Mouse (Mus musculus) neutrophil, adult 5-6 weeks (primary cell): ENCODE data around the gene Lmtk2. TPM values are rescaled to one million over a fixed set of nuclear protein-coding genes. Genes with fewer than 3 reads are reported as not detected.

Source experiments
- ATAC-seq: fragments of 151-379, 151-347 bp; 2 replicates; pipeline ENCODE4 v1.8.0; 2017; ENCODE audit warnings: mild to moderate bottlenecking, moderate TSS enrichment; ENCODE audit not compliant: insufficient number of reproducible peaks, poor library complexity, low FRiP score, severe bottlenecking; ENCODE audit errors: extremely low read depth
- total RNA-seq: library from RNA; stranded (forward); fragments of 200-1000 nt; gene quantifications from 2 replicates; pipeline ENCODE4 v1.2.3, GENCODE M21; 2017

The Lmtk2 gene
- total RNA-seq, 1 experiment from 2014 or later: 34.6 TPM

DNA sequence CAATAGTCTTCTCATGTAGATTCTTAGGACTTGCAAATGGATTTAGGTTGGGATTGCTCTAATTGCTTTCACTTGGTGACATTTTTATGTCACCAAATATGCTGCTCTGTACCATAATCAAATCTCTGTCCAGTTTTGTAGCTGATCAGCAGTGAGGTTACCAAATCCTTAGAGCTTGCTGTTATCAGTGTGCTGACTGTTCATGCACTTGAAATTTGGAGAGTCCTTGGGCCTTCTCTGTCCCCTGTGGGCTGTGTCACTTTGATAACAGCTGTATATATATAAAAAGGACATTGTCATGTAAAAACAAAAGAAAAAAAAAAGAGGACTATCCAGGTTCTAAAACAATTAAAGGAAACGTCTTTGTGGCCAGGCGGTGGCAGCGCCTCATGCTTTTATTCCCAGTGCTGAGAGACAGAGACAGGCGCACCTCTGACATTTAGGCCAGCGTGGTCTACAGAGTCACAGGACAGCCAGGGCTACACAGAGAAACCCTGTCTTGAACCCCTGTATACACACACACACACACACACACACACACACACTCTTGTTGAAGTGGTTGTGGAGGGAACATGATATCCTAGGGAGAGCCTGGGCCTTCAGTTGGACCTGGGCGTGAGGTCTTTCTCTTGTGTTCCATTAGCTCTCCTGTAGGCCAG is 5.4 kb downstream of the Lmtk2 start:
- ATAC-seq: no peak

DNA sequence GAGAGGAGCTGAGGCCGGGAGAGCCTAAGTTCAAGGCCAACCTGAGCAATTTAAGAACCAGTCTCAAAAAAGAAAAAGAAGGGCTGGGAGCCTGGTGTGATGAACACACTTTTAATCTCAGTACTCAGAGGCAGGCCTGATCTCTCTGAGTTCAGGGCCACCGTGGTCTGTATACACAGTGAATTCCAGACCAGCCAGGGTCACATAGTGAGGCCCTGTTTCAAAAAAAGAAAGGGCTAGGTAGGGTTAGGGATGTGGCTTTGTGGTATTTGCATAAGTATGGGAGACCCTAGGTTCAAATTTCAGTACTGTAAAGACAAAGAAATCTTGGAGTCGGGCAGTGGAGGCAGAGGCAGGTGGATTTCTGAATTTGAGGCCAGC is 5.9 kb downstream of the Lmtk2 start:
- no peak for ATAC-seq

DNA sequence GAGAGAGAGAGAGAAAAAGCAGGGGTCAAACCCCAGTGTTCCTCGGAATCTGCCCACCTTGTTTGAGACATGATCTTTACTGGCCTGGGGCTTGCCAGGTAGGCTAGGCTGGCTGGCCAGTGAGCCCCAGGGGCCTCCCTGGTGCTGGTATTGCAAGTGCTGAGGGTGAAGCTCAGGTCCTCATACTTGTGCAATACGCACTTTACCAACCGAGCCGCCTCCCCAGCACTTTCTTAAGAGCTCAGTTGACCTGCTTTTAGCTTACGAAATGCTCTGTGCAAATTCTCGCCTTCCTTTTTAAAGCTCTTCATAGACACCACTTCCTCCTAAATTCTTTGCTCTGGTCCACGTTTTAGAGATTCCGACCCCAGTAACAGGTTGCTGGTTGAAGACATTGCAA is 9.0 kb downstream of the Lmtk2 start:
- ATAC-seq: peak; percentile 55; the same call in 1 of the 2 replicates

DNA sequence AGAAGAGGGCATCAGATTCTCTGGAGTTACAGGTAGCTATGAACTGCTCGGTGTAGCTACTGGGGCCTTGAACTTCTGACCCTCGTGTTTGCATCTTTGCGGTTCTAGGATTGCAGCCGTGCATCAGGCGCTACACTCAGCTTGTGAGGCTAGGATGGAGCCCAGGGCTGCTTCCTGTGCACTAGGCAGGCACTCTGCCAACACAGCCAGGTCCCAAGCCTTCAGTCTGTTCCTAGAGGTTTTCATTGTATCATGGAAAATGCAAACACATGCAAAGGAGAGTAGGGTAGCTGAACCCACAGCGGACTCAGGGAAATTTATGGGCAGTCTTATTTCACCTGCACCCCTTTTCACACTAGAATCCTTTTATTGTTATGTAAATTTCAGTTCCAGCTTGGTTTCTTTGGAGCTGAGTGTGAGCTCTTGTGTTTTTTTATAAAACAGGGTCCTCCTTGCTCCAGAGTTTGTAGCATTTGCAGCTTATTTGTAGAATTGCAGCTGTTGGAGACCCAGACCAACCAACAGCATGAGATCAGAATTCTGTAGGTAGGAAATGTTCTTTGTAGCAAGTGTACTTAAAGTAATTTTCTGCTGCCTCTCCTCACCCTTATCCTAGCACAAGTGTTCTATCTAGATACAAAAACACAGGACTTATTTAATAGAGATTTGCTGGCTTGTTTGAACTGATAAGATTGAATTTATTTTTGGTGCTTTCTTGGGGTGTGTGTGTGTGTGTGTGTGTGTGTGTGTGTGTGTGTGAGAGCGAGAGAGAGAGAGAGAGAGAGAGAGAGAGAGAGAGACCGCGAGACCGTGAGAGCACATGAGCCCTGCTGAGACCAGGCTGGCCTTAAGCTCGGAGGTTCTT is 12.6 kb downstream of the Lmtk2 start:
- ATAC-seq: no peak

DNA sequence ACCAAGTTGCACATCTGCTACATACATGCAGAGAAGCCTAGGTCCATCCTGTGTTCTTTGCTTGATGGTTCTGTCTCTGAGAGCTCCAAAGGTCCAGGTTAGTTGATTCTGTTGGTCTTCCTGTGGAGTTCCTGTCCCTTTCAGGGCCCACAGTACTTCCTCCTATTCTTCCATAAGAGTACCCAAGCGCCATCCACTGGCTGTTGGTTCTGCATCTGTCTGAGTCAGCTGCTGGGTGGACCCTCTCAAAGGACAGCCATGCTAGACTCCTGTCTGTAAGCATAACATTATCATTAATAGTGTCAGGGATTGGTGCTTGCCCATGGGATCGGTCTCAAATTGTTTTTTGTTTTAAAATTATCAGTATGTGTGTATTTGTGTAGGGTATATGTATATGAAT is 13.8 kb downstream of the Lmtk2 start:
- ATAC-seq: peak; percentile 42; the same call in 1 of the 2 replicates

DNA sequence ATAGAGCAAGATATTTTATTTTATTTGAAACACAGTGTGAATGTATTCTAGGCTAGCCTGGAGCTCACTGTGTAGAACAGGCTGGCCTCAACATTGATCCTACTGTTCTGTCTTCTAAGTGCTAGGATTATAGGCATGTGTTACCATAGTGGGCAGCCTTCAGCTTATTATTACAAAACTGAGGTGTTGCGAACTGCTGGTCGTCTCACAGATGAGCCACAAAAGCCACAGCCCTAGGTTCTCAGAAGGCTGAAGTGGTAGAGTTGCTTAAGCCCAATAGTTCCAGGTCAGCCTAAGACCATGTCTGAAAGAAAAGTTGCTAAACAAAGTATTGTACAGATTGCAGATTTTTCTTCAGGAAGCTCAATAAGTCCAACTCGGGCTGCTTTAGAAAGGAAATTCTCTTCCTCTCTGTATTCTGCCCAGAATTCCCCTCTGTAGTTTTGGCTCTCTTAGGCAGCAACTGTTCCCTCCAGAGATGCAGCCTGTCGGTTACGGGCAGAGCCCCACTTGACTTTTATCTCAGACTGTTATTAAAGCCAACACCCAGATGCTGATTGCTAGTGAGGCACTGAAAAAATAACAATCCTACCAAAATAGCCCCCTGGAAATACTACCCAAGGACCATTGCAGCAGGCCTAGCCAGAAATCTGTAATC is 14.9 kb downstream of the Lmtk2 start:
- no peak for ATAC-seq

DNA sequence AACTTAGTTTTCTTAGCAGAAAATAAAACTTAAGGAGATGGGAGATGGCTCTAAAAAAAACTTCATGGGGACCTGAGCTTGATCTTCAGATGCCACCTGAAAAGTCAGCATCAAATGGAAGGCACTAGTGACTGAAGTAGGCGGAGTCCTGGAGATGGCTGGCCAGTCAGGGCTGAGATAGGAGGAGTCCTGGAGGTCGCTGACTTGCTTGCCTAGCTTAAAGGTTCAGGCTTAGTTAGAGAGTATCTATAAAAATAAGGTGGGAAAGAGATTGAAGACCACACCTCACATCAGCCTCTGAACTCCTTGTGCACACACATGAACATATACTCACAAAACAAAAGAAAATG is 15.4 kb downstream of the Lmtk2 start:
- no peak for ATAC-seq

DNA sequence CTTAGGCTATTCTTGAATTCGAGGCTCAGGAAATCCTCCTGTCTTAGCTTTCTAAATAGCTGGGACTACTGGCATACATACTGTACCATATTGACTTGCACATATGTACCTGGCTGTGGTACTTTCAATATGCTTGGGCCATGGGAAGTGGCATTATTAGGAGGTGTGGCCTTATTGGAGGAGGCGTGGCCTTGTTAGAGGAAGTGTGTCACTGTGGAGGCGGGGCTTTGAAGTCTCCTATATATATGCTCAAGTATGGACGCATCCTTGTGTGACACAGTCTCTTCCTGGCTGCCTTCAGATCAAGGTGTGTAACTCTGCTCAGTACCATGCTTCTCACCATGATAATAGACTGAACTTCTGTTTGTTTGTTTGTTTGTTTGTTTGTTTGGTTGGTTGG is 18.0 kb downstream of the Lmtk2 start:
- no peak for ATAC-seq

DNA sequence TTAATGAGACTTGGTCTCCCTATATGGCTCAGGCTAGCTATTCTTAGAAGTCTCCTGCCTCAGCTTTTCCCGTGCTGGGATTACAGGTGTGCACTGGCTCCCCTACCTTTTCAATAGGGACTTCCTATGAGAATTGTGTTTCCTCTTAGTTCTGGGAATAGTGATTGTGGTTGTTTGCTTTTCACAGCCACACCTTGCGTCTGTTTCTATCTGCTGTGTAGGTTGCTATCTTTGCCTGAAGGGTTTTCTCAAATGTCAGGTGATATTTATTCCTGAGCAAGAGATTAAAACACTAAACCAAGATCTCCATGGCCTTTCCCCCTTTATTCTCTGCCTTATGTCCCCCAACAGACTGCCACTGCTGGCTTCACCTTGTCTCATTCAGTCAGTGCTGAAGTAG is 19.1 kb downstream of the Lmtk2 start:
- ATAC-seq: no peak

DNA sequence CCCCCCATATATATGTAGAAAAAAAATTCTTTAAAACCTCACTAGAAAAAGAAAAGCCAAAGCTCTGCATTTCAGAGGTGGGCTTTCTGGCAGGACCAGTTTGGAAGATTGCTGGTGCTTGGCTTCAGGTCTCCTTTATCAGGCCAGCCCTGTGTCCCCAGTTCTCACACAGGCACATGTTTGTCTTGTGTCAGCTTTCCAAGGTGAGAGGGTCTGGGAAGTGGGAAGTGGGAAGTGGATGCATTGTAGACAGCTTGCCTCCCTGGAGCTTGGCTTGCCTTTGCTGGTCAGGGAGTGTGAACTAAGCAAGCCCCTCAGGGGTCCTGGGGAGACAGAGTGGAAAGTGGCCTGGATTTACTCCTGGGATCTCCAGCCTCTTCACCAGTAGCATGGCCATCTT is 21.3 kb downstream of the Lmtk2 start:
- no peak for ATAC-seq

DNA sequence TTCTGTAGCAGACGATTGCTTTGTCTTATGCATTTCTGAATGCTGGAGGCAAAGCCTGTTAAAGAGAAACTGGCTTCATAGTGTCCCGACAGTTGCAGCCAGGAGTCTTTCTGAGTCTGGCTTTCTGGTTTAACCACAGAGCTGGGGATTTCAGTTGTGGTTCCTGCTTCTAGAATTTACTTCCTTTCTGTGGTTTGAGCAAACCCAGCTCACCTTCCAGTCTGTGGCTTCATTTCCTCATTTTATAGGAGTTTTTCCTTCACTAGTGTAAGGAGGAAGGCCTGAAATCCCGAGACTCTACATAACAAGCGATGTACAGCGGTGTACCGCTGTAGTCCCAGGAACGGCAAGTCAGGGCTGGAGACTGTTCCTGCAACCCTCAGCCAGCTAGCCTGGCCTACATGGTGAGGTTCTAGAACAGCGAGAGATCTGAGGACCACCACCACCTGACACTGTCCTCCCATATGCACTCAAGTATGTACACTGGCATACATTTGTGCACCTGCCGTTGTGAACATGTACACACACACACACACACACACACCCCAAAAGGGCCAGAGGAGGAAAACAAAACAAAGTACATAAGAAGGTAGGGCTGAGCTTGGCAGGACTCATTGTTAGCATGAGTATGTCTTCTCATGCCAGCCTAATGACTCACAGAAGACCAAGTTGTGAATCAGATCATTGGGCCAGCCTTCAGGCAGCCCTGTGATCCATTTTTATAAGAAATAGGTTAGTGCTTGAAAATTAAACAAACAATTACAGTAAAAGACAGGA is 25.9 kb downstream of the Lmtk2 start:
- peak; percentile 57; the same call in 1 of the 2 replicates for ATAC-seq

DNA sequence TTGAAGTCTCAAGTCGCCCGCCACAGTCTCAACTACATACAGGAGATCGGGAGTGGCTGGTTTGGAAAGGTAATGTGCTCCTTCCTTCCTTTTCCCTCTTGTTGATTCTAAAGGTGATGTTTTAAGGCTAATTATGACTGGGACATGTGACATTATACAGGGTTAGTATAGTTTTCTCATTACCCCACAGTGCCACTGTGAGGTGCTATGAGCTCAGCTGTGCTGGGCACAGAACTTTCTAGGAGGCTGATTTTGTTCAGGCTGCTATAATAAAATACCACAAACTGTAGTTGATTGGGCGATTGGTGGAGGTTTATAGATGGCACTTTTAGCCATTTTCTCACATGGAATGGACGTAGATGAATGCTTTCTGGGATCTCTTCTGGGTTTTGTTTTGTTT is 43.3 kb downstream of the Lmtk2 start:
- ATAC-seq: no peak

DNA sequence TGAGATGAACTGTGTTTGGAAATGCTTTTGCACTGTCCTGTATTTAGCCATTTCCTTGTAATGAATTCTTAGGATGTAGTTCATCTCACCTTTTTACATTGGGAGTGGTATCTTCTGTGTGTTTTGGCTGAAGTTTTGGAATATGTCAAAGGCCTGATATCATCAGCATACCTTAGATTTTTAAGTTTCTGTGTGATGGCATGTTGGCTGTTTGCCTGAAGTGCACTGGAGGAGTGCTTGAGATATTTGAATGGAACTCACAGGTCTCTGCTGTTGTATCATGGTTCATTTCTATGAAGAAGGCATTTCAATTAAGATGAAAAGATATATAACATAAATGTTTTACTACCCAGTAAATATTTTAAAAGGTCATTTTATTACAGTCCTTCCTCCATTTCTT is 46.7 kb downstream of the Lmtk2 start:
- no peak for ATAC-seq

DNA sequence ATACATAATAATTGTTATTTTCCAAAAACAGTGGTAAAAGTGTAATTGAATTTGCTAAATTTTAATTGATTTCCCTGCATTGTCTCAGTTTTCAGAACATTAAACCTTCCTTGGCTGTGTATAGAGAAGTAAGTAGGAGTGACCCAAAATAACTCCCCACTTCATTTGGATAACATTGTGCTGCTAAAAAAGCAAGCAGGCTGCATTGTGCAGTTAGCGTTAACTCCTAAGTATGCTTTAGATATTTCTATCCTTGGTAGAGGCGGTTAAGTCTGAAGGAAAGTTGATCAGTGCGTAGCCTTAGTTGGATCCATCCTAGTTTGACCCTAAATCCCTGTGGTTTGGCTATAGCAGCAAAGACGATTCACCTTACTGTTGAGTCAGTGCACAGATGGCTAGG is 49.3 kb downstream of the Lmtk2 start:
- no peak for ATAC-seq

DNA sequence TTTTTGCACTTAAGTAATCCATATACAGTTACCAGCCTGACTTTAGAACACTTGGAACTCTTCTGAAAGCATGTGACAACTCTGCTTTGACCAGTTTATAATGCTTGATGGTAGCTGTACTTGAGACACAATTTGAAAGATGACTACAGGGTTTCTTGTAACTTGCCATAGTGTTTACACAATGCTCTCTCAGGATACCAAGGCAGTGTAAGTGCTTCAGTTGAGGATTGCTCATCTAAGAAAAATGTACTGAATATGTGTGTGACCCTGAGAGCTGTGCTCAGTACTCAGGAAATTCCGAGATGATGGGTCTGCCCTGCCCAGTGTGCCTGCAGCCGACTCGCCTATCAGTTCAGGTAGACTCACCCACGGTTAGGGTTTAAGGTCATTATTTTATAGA is 51.0 kb downstream of the Lmtk2 start:
- no peak for ATAC-seq

DNA sequence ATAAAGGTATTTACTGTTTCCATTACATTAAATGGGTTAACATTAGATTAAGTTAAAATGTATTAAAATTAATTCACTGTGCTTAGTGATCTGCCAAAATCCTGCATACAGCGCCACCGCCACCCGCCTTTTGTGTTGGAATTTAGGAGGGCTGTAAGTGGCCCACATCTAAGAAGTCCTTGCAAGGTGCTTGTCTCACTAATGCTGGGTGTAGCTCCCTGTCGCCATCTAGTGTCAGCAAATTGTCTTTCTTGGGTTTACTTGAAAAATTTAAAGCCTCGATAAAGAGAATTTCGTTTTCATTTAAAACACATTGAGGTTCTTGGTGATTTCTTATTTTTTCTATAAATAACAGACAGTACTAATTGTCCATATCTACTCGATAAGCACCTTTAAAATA is 54.3 kb downstream of the Lmtk2 start:
- ATAC-seq: peak; percentile 62

DNA sequence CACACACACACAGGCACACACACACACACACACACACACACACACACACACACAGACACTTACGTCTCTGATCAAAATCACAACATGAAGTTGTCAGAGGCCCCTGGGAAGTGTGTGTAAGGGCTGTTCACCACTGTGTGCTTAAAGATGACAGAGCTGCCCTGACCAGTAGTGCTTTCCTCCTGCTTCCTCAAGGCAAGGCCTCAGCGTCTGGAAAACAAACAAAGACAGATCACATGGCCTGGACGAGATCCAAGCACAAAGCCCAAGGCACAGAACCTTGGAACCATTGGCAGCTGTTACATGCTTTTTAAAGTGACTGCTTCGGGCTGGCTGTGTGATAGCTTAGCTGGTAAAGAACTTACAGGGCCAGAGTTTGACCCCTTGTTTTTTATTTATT is 58.4 kb downstream of the Lmtk2 start:
- ATAC-seq: no peak

DNA sequence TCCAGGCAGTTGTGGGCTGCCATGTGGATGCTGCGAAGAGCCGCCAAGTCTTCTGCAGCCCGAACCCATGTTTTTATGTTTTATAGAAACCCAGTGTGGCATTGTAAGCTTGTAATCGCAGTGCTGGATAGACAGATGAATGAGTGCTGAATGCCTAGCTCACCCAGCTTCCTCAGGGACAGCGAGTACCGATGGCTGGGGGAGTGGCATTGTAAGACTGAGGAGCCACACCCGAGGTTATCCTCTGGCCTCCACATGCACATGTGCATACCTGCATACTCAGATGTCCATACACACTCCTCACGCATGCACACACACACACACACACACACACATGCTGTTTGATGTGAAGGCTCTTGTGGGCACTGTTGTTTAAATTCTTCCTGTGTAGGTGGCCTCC is 58.9 kb downstream of the Lmtk2 start:
- ATAC-seq: no peak

DNA sequence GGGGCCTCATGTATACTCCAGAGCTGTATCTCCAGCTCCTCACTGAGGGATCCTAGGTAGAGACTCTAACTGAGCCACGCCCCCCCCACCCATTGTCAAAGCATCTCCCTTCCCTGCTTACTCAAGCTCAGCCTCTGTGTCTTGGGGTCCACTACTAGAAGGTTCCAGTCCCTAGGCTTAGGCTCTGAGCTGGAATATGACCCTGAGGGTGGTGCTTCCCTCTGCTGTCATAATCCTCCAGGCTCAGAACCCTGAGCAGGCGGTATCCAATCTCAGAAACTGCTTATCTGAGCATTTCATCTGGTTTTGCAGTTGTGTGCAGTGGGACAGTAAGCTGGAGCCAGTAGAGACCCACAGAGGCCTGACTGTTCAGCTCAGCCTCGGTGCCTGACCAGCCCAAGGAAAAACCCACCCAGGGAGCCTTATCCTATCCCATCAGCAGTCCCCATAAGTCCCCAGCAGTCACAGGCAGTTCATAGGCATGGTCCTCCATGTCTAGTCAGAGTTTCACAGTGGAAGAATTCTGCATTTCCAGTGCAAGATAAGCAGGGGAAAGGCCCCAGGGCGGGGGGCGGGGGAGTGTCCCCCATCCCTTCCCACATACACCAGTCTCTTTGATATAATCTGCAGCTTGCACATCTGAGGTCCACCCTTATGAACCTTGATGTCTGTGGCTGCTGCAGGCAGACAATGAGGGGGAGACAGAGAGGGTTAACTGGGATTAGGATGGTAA is 62.0 kb downstream of the Lmtk2 start:
- ATAC-seq: no peak
